Mouse (Mus musculus) limb, embryonic 13.5 days (tissue): ENCODE data around the gene Amn1. TPM values are rescaled to one million over a fixed set of nuclear protein-coding genes. Genes with fewer than 3 reads are reported as not detected.
"Not testable (repeated sequence)": the region's sequence is repeated elsewhere in the genome, so short reads cannot be mapped to it uniquely, and the experiment has no call there.

Experiments used
- ATAC-seq: fragments of 200-750 bp; cut with Nextera tagmentation; 2 replicates; pipeline ENCODE4 v1.8.0; 2017; ENCODE audit warnings: low read depth, moderate number of reproducible peaks, moderate TSS enrichment; ENCODE audit not compliant: low FRiP score
- H3K27ac ChIP-seq: fragments of 300-500 bp; sonication (generic); 2 replicates; pipeline ENCODE4 v1.5.1; 2015; ENCODE audit warnings: inconsistent platforms, mild to moderate bottlenecking, moderate library complexity
- H3K27me3 ChIP-seq: fragments of 300-500 bp; sonication (generic); 2 replicates; pipeline ENCODE4 v1.6.1; 2015; ENCODE audit warnings: mild to moderate bottlenecking, inconsistent platforms
- H3K36me3 ChIP-seq: fragments of 300-500 bp; sonication (generic); 2 replicates; pipeline ENCODE4 v1.6.1; 2015; ENCODE audit warnings: inconsistent platforms, mild to moderate bottlenecking, moderate library complexity
- H3K4me1 ChIP-seq: fragments of 300-500 bp; sonication (generic); 2 replicates; pipeline ENCODE4 v1.6.1; 2015; ENCODE audit warnings: inconsistent platforms
- H3K4me2 ChIP-seq: fragments of 300-500 bp; sonication (generic); replicated peaks from 2 replicates; pipeline ENCODE4 v1.6.1; 2015; ENCODE audit warnings: inconsistent platforms, mild to moderate bottlenecking, moderate library complexity
- H3K4me3 ChIP-seq: fragments of 300-500 bp; sonication (generic); 2 replicates; pipeline ENCODE4 v1.5.1; 2015; ENCODE audit warnings: moderate library complexity, mild to moderate bottlenecking, inconsistent platforms
- H3K9ac ChIP-seq: fragments of 300-500 bp; sonication (generic); 2 replicates; pipeline ENCODE4 v1.6.1; 2015; ENCODE audit warnings: mild to moderate bottlenecking, inconsistent platforms
- H3K9me3 ChIP-seq: fragments of 300-500 bp; sonication (generic); 2 replicates; pipeline ENCODE4 v1.6.1; 2016; ENCODE audit warnings: inconsistent platforms
- WGBS: fragments of 180-500 bp; shearing (Covaris S2); methylation state at CpG from one replicate; pipeline ENCODE4 v1.1.7; 2015; 5-methylcytosine and 5-hydroxymethylcytosine counted together
- polyA plus RNA-seq: library from polyadenylated mRNA; unstranded; fragments of >200 nt; fragmentation: Nextera tagmentation; extraction: Ambion mirVana; gene quantifications from 2 replicates; pipeline ENCODE4 v1.2.1, GENCODE M21; 2015

Amn1 gene
- polyA plus RNA-seq, 1 experiment from 2014 or later = 37.9 TPM

DNA sequence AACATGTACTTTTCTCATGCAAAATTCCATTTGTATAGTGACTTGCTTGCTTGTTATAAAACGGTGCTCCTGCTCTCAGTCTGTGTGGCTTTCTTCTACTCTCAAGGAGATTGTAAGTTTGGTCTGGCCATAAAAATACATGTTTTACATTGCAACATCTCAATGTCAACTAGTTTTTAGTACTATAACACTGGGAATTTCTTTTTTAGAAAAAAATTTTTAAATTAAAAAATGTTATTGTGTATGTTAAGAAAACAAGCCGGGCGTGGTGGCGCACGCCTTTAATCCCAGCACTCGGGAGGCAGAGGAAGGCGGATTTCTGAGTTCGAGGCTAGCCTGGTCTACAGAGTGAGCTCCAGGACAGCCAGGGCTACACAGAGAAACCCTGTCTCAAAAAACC, 58.6 kb downstream of the Amn1 start, which contains the start of gene Gm10203:
Gene Gm10203, plus strand, starts transcription at position 301 of the 400 bp plus-strand sequence.
- H3K4me2 ChIP-seq, H3K9ac ChIP-seq, H3K4me1 ChIP-seq, H3K36me3 ChIP-seq, ATAC-seq, H3K27ac ChIP-seq, H3K27me3 ChIP-seq, H3K4me3 ChIP-seq, H3K9me3 ChIP-seq: not testable (repeated sequence)
- 90% methylated on average over 8 of the region's 8 CpGs for WGBS

DNA sequence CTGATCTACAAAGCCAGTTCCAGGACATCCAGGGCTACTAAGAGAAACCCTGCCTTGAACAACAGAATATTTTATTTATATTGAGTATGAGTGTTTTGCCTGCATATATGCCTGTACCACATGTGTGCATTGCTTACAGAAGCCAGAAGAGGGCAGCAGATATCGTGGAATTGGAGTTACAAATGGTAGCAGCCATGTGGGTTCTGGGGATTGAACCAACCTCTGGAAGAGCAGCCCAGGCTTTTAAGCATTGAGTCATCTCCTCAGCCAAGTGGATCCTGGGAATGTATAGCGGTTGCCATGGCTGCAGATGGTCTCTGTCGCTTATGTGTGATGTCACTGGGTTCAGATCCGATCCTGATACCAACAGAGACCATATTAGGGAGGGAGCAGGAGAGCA, 61.8 kb downstream of the Amn1 start:
- no peak overlapping the region for H3K4me3 ChIP-seq
- ATAC-seq = no peak
- H3K9me3 ChIP-seq = no peaks in the 10 kb centered on the region
- no peaks in the 10 kb centered on the region for H3K27me3 ChIP-seq
- H3K9ac ChIP-seq = no peak overlapping the region
- no peak overlapping the region for H3K27ac ChIP-seq
- no peaks in the 10 kb centered on the region for H3K4me1 ChIP-seq
- H3K4me2 ChIP-seq = no peak overlapping the region
- H3K36me3 ChIP-seq = no peaks in the 10 kb centered on the region
- WGBS = 70% methylated on average over 4 of the region's 4 CpGs

DNA sequence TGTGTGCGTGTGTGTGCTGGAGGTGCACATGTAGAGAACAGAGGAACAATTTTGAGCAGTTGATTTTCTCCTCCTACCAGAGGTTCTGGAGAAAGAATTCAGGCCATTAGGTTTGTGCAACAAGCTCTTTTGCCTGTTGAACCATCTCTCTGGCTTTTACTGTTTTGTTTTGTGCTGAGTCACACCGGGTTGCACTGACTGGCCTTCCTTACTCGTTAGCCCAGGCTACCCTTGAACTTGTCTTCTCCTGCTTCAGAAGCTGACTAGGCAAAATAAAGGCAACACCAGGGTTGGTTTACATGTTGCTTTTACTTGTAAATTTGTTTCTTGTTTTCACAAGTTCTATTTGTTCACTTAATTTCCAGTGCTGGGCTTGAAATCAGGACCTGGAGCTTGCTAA, 65.5 kb downstream of the Amn1 start:
- WGBS = 79% methylated on average over 3 of the region's 3 CpGs
- Histone ChIP-seq H3K27ac (no peak overlapping the region), H3K4me3 (no peak overlapping the region), H3K27me3 (no peaks in the 10 kb centered on the region), H3K36me3 (no peaks in the 10 kb centered on the region), H3K4me2 (no peak overlapping the region), H3K4me1 (no peaks in the 10 kb centered on the region), H3K9ac (no peak overlapping the region), H3K9me3 (no peaks in the 10 kb centered on the region)
- ATAC-seq = no peak

DNA sequence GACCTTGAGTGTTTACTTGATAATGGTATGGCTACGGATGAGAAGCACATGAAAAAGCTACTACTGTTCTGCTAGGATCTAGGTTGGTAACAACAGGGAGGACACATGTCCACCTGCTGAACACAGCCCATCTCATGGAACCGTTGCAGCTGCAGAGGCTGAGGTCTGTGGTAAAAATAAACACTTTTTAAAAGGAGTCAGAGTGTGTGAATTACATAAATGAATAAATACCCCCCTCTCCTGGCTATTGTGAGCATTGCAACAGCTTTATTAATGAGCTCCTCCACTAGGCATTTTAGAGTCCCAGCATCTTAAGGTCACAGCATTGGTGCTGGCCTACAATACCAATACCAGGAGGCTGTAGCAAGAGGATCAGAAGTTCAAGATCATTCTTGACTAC, 68.7 kb downstream of the Amn1 start:
- 41% methylated on average over 2 of the region's 2 CpGs for WGBS
- ATAC-seq = peak; percentile 36; the same call in 1 of the 2 replicates
- H3K4me1 ChIP-seq = no peaks in the 10 kb centered on the region

DNA sequence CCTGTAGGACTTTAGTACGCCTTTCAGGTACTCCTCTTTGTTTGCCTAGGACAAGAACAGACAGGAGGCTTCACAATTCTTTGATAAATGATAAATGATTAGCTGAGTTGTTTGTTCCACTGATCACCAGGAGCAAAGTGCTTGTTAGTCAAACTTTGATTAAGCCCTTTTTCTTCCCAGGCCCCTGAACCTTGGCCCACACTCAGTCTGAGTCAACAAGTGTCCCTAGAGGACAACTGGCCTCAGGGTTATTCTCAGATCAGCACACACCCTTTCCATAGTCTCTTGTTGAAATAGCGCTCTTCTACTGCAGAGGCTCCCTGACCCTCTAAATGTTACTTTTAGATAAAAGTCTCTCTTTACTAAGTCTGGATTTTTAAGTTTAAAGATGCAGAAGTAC, 69.6 kb downstream of the Amn1 start:
- Histone ChIP-seq H3K27me3 (no peaks in the 10 kb centered on the region), H3K27ac (no peak overlapping the region), H3K36me3 (no peaks in the 10 kb centered on the region), H3K4me1 (no peaks in the 10 kb centered on the region), H3K4me3 (no peak overlapping the region), H3K4me2 (no peak overlapping the region), H3K9ac (no peak overlapping the region; the same call in 1 of the 2 replicates), H3K9me3 (no peaks in the 10 kb centered on the region)
- WGBS = 74% methylated on average over 2 of the region's 2 CpGs
- no peak for ATAC-seq

More for the DNA sequence above, 68.7 kb downstream of the Amn1 start:
- no peak overlapping the region for H3K27ac ChIP-seq
- H3K27me3 ChIP-seq = no peaks in the 10 kb centered on the region
- no peaks in the 10 kb centered on the region for H3K36me3 ChIP-seq
- H3K4me3 ChIP-seq = no peak overlapping the region
- H3K9me3 ChIP-seq = no peaks in the 10 kb centered on the region
- H3K4me2 ChIP-seq = no peak overlapping the region
- H3K9ac ChIP-seq = no peak overlapping the region; the same call in 1 of the 2 replicates

DNA sequence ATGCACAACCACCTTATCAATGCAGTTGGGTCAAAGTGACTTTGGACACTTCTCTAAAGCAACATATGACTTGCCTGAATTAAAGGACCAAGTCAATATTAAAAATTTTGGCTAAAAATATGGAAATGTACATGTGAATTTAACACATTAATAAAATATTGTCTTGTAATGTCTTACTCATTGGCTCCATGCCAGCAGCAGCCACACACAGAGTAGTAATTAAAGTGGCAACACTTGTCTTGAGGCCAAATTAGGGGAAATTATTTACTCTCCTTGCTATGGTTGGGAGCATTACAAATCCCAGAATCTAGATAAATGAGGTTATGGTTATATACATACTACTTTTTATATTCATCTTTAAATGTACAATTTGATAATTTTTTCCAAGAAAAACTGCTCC, 71.5 kb downstream of the Amn1 start:
- H3K4me2 ChIP-seq = no peak overlapping the region

DNA sequence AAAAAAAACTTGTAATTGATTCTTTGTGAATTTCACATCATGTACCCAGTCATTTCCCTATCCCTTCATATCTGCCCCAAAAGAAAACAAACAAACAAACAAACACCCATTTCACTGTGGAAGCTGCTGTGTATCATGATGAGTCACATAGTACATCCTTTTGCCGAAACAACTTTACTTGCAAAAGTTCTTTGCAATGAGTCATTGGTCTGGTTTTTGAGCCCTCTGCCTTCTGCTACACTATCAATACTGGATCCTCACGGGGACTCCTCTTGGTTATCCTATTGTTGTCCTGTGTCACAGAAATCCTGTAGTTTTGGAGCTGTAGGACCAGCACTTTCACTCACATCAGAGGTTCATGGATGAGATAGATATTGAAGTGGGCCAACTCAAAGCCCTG, 79.6 kb downstream of the Amn1 start:
- Histone ChIP-seq H3K4me2 (no peak overlapping the region), H3K4me3 (no peak overlapping the region), H3K27me3 (no peaks in the 10 kb centered on the region), H3K9ac (no peak overlapping the region), H3K27ac (no peak overlapping the region), H3K9me3 (no peaks in the 10 kb centered on the region), H3K4me1 (no peaks in the 10 kb centered on the region), H3K36me3 (no peaks in the 10 kb centered on the region)
- no peak for ATAC-seq
- WGBS = 80% methylated on average over 2 of the region's 2 CpGs

More for the DNA sequence above, 71.5 kb downstream of the Amn1 start:
- Histone ChIP-seq H3K36me3 (no peaks in the 10 kb centered on the region), H3K27me3 (no peaks in the 10 kb centered on the region), H3K27ac (no peak overlapping the region), H3K9me3 (no peaks in the 10 kb centered on the region), H3K9ac (no peak overlapping the region), H3K4me1 (no peaks in the 10 kb centered on the region), H3K4me3 (no peak overlapping the region)
- ATAC-seq = no peak

DNA sequence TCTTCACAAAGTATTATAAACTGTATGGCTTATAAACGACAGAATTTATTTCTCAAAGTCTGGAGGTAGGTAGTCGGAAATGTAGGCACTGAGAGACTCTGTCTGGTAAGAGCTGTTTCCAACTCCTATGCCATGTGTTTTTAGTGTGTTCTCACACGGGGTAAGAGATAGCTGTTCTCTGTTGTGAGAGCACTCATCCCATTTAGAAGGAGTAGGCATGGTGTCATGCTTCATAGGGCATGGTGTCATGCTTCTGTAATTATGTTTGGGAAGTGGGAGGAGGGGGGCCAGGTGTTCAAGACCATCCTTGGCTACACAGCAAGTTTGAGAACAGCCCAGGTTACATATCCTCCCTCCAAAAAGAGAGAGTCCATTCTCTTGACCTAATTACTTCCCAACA, 80.9 kb downstream of the Amn1 start:
- no peaks in the 10 kb centered on the region for H3K4me1 ChIP-seq
- no peaks in the 10 kb centered on the region for H3K36me3 ChIP-seq
- WGBS = 78% methylated on average over 3 of the region's 3 CpGs
- H3K4me2 ChIP-seq = no peak overlapping the region
- H3K27me3 ChIP-seq = no peaks in the 10 kb centered on the region
- no peak overlapping the region for H3K9ac ChIP-seq
- H3K9me3 ChIP-seq = no peaks in the 10 kb centered on the region
- no peak for ATAC-seq
- no peak overlapping the region for H3K4me3 ChIP-seq
- no peak overlapping the region for H3K27ac ChIP-seq

Other genes starting within 250 kb of the Amn1 start
- 107 and 108 TPM in 2 replicates for gene Sinhcaf, start 242.2 kb downstream of the Amn1 start, polyA plus RNA-seq
- gene Dennd5b, start 87.0 kb downstream of the Amn1 start, polyA plus RNA-seq = 6.7 and 7.2 TPM in 2 replicates
- not detected in 2 replicates for gene Gm10203, start 58.5 kb downstream of the Amn1 start, polyA plus RNA-seq
- gene Etfbkmt, start 48.9 kb downstream of the Amn1 start, polyA plus RNA-seq = 18.2 and 18.3 TPM in 2 replicates
- 59.9 and 63.9 TPM in 2 replicates for gene Resf1, start 120.7 kb upstream of the Amn1 start, polyA plus RNA-seq
- gene Bicd1, start 220.2 kb upstream of the Amn1 start, polyA plus RNA-seq = 5.7 and 6.1 TPM in 2 replicates